Mouse (Mus musculus): Measurements from ENCODE around the gene Lgalsl.

DNA sequence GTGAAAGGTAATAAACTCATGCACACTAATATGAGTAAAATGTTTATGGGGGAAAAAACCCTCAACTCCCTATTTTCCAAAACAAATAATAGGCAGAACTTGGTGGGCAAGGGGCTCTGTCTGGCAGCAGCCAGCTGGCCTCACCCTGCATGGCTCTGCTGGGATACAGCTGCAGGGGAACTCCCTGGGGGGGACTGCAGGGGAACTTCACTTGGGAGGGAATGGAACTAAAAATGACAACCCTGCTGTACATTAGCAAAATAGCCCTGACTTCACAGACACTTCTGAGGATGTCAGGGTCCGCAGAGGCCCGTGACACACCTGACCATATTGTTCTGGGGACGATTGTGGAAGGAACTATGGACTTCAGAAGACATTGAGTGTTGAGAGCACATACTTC lies 29.5 kb upstream of the Lgalsl start:
- TF ChIP-seq CTCF (IDR thresholded peaks at IDR 0.05; ENCODE audit: low read depth) (no peak), EP300 (IDR thresholded peaks at IDR 0.05; ENCODE audit: low read depth) (no peak)

Measured in liver, postnatal 0 days (tissue).